Mouse (Mus musculus) midbrain, embryonic 15.5 days (tissue): ENCODE measurements around the gene Zfand2b. TPM values are rescaled to one million over a fixed set of nuclear protein-coding genes. Genes with fewer than 3 reads are reported as not detected.

Experiments used
- ATAC-seq: fragments of 200-750 bp; cut with Nextera tagmentation; replicated peaks from 2 replicates; pipeline ENCODE4 v1.8.0; 2017; ENCODE audit warnings: moderate TSS enrichment
- H3K27ac ChIP-seq: fragments of 300-500 bp; sonication (generic); 2 replicates; pipeline ENCODE4 v1.5.1; 2015; ENCODE audit warnings: mild to moderate bottlenecking, inconsistent platforms
- H3K27me3 ChIP-seq: fragments of 300-500 bp; sonication (generic); replicated peaks from 2 replicates; pipeline ENCODE4 v1.6.1; 2015; ENCODE audit warnings: inconsistent platforms
- H3K36me3 ChIP-seq: fragments of 300-500 bp; sonication (generic); replicated peaks from 2 replicates; pipeline ENCODE4 v1.6.1; 2015; ENCODE audit warnings: inconsistent platforms
- H3K4me1 ChIP-seq: fragments of 300-500 bp; sonication (generic); 2 replicates; pipeline ENCODE4 v1.6.1; 2015; ENCODE audit warnings: inconsistent platforms
- H3K4me2 ChIP-seq: fragments of 300-500 bp; sonication (generic); 2 replicates; pipeline ENCODE4 v1.6.1; 2015; ENCODE audit warnings: inconsistent platforms, mild to moderate bottlenecking, moderate library complexity
- H3K4me3 ChIP-seq: fragments of 300-500 bp; sonication (generic); 2 replicates; pipeline ENCODE4 v1.5.1; 2015; ENCODE audit warnings: mild to moderate bottlenecking, inconsistent platforms
- H3K9ac ChIP-seq: fragments of 300-500 bp; sonication (generic); 2 replicates; pipeline ENCODE4 v1.6.1; 2015; ENCODE audit warnings: mild to moderate bottlenecking, inconsistent platforms
- H3K9me3 ChIP-seq: fragments of 300-500 bp; sonication (generic); 2 replicates; pipeline ENCODE4 v1.6.1; 2016; ENCODE audit warnings: inconsistent platforms
- WGBS: fragments of 180-500 bp; shearing (Covaris S2); methylation state at CpG from one replicate; pipeline ENCODE4 v1.1.7; 2015; ENCODE audit warnings: mixed read lengths; 5-methylcytosine and 5-hydroxymethylcytosine counted together
- polyA plus RNA-seq: library from polyadenylated mRNA; unstranded; fragments of >200 nt; fragmentation: Nextera tagmentation; extraction: Ambion mirVana; gene quantifications from 2 replicates; pipeline ENCODE4 v1.2.1, GENCODE M21; 2015

The Zfand2b gene
- polyA plus RNA-seq, 1 experiment from 2014 or later, result 38.3 TPM

DNA sequence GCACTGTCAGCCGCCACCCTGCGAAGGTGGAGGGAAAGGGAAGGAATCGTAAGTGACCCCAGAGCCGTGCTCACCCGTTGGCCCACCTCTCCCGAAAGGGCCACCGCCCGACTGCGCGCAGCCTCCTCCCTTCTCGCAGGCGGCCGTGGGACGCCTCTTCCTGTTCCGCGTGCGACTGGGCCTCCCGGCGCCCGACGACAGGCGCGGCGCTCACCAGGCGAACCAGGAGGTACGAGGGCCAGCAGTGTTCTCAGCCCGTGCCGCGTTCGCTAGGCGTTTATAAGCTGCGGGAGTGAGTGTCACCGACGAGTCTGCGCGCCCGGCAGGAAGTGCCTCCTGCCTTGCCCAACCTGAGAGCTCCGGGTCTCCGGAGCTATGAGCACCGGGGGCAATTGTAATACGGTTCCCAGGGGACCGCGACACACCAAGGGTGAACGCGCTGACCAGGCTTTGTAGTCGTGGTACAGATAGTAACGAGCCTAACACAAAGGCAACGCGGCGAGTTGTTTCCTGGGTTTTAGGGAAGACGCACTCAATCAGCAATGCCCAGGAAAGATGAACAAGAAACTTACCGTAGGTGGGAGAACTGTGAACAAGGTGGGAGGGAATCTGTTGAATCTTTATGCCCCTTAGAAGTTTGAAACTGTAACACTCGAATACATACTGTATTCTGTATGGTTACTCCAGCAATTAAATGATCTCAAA lies 26.8 kb upstream of the Zfand2b start:
- peak; percentile 24; the same call in 1 of the 2 replicates for ATAC-seq
- H3K36me3 ChIP-seq, result peaks cover 35% of the 10 kb centered on the region
- no peaks in the 10 kb centered on the region for H3K9me3 ChIP-seq
- H3K27me3 ChIP-seq, result no peaks in the 10 kb centered on the region
- H3K9ac ChIP-seq, result peak overlapping the region; percentile 88
- peak overlapping the region; percentile 98 for H3K27ac ChIP-seq
- WGBS, result under 1% methylated on average over 52 of the region's 53 CpGs
- H3K4me1 ChIP-seq, result peaks cover 43% of the 10 kb centered on the region
- peak overlapping the region; percentile 75 for H3K4me3 ChIP-seq
- H3K4me2 ChIP-seq, result peak overlapping the region; percentile 92

GRCm38 (mm10) chr1:75142301-75143261 lies 25.9 kb upstream of the Zfand2b start, which contains the start of the genes Cnppd1 and Retreg2:
Gene Cnppd1 (minus strand): TSS chr1:75142711.
Gene Retreg2 (plus strand): TSS chr1:75142778.
- peak within 1 kb of the TSS; percentile 75 for H3K4me3 ChIP-seq
- ATAC-seq, result peak; percentile 90
- H3K9me3 ChIP-seq, result no peaks in the 10 kb centered on the region
- WGBS, result under 1% methylated on average over 91 of the region's 91 CpGs
- H3K27ac ChIP-seq, result peak within 1 kb of the TSS; percentile 98
- H3K36me3 ChIP-seq, result peaks cover 41% of the 10 kb centered on the region
- peaks cover 43% of the 10 kb centered on the region for H3K4me1 ChIP-seq
- H3K4me2 ChIP-seq, result peak within 1 kb of the TSS; percentile 92
- no peaks in the 10 kb centered on the region for H3K27me3 ChIP-seq
- H3K9ac ChIP-seq, result peak within 1 kb of the TSS; percentile 88

GRCm38 (mm10) chr1:75145589-75145988 lies 22.9 kb upstream of the Zfand2b start:
- 89% methylated on average over 3 of the region's 3 CpGs for WGBS
- H3K27me3 ChIP-seq, result no peaks in the 10 kb centered on the region
- H3K4me2 ChIP-seq, result no peak overlapping the region
- H3K4me3 ChIP-seq, result no peak overlapping the region
- ATAC-seq, result no peak
- H3K9ac ChIP-seq, result no peak overlapping the region
- H3K36me3 ChIP-seq, result peaks cover 34% of the 10 kb centered on the region
- no peaks in the 10 kb centered on the region for H3K9me3 ChIP-seq
- H3K4me1 ChIP-seq, result peaks cover 28% of the 10 kb centered on the region
- no peak overlapping the region for H3K27ac ChIP-seq

- Histone ChIP-seq H3K4me1 (peaks cover 16% of the 10 kb centered on the region), H3K27ac (no peak overlapping the region), H3K4me2 (no peak overlapping the region), H3K9ac (no peak overlapping the region), H3K36me3 (peaks cover 34% of the 10 kb centered on the region), H3K4me3 (no peak overlapping the region), H3K9me3 (no peaks in the 10 kb centered on the region), H3K27me3 (no peaks in the 10 kb centered on the region)
- WGBS, result 87% methylated on average over 7 of the region's 7 CpGs
- ATAC-seq, result no peak
Measured at GRCm38 (mm10) chr1:75147411-75148135, 20.9 kb upstream of the Zfand2b start.

DNA sequence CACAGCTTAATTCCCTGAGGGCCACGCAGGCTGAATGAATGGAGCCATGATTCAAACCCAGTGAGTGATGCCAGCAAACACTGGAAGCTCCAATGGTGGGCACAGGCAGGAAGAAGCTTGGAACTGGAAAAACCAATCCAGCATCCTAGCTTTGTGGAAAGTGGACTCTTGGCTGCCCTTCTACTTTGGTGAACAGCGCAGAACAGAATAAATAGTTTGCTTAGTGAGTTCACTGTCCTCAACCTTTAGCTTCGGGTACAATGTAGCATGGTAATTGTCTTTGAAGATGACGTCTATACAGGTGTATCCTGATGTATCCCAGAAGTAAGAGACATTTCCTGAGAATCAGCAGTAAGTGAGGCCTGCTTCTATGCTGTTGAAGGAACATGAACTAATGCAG lies 19.7 kb upstream of the Zfand2b start:
- Histone ChIP-seq H3K4me2 (no peak overlapping the region), H3K36me3 (peaks cover 34% of the 10 kb centered on the region), H3K4me1 (peaks cover 13% of the 10 kb centered on the region), H3K27me3 (no peaks in the 10 kb centered on the region), H3K27ac (no peak overlapping the region), H3K9ac (no peak overlapping the region), H3K4me3 (no peak overlapping the region), H3K9me3 (no peaks in the 10 kb centered on the region)
- ATAC-seq, result no peak
- 91% methylated on average over 4 of the region's 4 CpGs for WGBS

GRCm38 (mm10) chr1:75155837-75156236 lies 12.6 kb upstream of the Zfand2b start:
- no peak for ATAC-seq
- Histone ChIP-seq H3K4me1 (no peaks in the 10 kb centered on the region), H3K4me2 (no peak overlapping the region), H3K4me3 (no peak overlapping the region), H3K27ac (no peak overlapping the region), H3K36me3 (no peaks in the 10 kb centered on the region), H3K9ac (no peak overlapping the region), H3K9me3 (no peaks in the 10 kb centered on the region), H3K27me3 (no peaks in the 10 kb centered on the region)
- 73% methylated on average over 3 of the region's 3 CpGs for WGBS

DNA sequence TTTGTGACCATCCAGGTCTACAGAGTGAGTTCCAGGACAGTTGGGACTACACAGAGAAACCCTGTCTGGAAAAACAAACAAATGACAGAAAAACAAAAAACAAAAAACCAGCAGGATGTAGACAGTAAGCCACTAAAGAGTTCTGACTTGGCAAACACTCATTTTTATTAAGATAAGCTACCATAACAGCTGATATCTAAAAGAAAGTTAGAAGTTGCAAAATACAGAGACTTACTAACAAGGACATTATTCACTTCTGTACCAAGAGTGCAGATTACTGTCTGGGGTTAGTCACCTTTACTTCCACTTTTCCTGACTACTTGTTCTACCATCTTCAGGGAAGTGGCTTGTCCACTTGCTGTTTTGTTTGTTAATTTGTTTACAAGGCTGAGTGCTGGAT lies 9.5 kb upstream of the Zfand2b start:
- Histone ChIP-seq H3K9me3 (no peaks in the 10 kb centered on the region), H3K4me1 (no peaks in the 10 kb centered on the region), H3K36me3 (no peaks in the 10 kb centered on the region), H3K4me3 (no peak overlapping the region), H3K27ac (no peak overlapping the region), H3K27me3 (no peaks in the 10 kb centered on the region), H3K9ac (no peak overlapping the region), H3K4me2 (no peak overlapping the region)
- no peak for ATAC-seq

DNA sequence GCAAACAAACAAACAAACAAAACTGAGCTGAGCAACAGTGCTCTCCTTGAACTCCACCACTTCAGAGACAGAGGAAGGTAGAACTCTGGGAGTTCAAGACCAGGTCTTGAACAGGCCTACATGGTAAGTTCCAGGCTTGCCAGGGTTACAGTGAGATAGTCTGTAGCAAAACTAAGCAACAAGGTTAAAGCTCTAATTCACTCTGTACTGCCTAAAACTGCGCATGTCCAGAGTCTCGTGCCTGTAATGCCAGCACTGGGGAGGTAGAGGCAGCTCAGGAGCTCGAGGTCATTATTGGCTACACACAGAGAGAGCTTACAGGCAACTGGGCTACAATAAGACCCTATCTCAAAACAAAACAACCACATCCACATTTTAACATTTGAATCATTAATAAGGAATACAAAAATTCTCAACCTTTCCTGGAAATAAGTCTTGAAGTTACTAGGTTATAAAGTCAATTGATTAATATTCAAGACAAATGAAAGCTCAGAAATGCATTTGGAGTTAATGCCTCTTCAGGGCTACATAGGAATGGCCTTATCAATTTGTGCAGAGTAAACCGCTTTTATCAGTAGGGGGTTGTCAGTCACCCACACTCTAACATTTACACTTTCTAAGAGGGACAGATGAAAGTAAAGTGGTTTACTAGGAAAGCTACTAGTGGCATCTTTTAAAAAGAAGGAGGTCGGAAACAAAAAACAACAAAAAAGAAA lies 8.7 kb upstream of the Zfand2b start:
- H3K4me1 ChIP-seq, result no peaks in the 10 kb centered on the region
- H3K9me3 ChIP-seq, result no peaks in the 10 kb centered on the region
- H3K36me3 ChIP-seq, result no peaks in the 10 kb centered on the region
- H3K27me3 ChIP-seq, result no peaks in the 10 kb centered on the region
- ATAC-seq, result no peak
- H3K4me3 ChIP-seq, result no peak overlapping the region
- no peak overlapping the region for H3K27ac ChIP-seq
- 73% methylated on average over 5 of the region's 5 CpGs for WGBS
- H3K4me2 ChIP-seq, result no peak overlapping the region
- no peak overlapping the region for H3K9ac ChIP-seq

DNA sequence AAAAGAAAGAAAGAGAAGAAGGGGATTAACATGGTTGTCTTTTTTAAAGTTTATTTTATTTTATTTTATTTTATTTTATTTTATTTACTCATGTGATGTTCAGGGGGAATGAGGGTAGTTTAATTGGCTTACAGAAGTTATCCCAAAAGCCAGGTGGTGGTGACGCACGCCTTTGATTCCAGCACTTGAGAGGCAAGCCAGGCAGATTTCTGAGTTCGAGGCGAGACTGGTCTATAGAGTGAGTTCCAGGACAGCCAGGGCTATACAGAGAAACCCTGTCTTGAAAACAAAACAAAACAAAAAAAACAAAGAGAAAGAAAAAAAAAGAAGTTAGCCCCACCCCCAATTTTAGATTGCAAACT lies 8.2 kb upstream of the Zfand2b start:
- no peaks in the 10 kb centered on the region for H3K4me1 ChIP-seq
- H3K4me3 ChIP-seq, result no peak overlapping the region
- no peak for ATAC-seq
- no peaks in the 10 kb centered on the region for H3K9me3 ChIP-seq
- no peaks in the 10 kb centered on the region for H3K27me3 ChIP-seq
- H3K4me2 ChIP-seq, result no peak overlapping the region
- 83% methylated on average over 4 of the region's 4 CpGs for WGBS
- H3K9ac ChIP-seq, result no peak overlapping the region
- H3K36me3 ChIP-seq, result no peaks in the 10 kb centered on the region
- no peak overlapping the region for H3K27ac ChIP-seq

- Histone ChIP-seq H3K36me3 (peaks cover 24% of the 10 kb centered on the region), H3K4me3 (peak overlapping the region; percentile 85), H3K4me2 (peak overlapping the region; percentile 77), H3K27ac (peak overlapping the region; percentile 91), H3K9me3 (no peaks in the 10 kb centered on the region), H3K4me1 (peaks cover 15% of the 10 kb centered on the region), H3K9ac (peak overlapping the region; percentile 58; the same call in 1 of the 2 replicates), H3K27me3 (no peaks in the 10 kb centered on the region)
- ATAC-seq, result peak; percentile 68
- 6% methylated on average over 7 of the region's 7 CpGs for whole genome bisulfite sequencing
Measured at GRCm38 (mm10) chr1:75168093-75168471, 364 bp upstream of the Zfand2b start.

DNA sequence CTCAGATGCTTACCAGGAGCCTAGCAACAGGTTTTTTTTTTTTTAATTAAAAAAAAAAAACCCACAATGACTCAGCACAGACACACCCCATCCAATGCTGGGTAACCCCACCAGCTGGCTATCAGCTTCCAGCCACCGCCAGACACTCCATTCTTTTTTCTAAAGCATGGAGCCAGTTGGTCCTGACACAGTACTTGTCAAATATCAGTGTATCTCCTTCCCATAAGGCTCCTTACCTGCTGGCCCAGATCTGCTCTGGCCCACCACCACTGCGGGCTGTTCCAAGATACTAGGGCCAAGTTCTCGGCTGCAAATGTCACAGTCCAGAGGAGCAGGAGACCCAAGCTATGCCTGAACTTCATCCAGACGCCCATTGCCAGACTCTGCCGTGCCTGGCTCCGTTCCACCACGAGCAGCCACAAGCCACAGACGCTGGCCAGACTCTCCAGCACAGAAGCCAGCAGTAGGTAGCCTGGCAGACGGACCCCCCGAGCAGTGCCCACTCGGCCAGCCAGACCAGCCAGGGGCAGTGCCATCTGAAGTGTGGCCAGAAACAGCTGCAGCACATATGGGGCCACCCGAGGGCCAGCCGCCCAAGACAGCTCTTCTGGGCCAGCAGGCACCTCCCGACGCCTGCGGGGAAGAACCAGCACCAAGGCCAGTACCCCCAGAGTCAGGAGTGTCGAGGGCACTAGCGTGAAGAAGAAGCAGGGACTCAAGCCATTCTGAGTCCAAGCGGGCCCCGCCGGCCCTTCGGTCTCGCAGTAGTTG lies 11.1 kb downstream of the Zfand2b start:
- Histone ChIP-seq H3K4me1 (peaks cover 27% of the 10 kb centered on the region), H3K9me3 (no peaks in the 10 kb centered on the region), H3K36me3 (peaks cover 47% of the 10 kb centered on the region), H3K4me2 (peak overlapping the region; percentile 97), H3K4me3 (peak overlapping the region; percentile 55), H3K27ac (peak overlapping the region; percentile 50; the same call in 1 of the 2 replicates), H3K27me3 (no peaks in the 10 kb centered on the region), H3K9ac (peak overlapping the region; percentile 51)
- 7% methylated on average over 23 of the region's 23 CpGs for WGBS
- peak; percentile 49 for ATAC-seq
